Mouse (Mus musculus) testis, adult 2 months (tissue): Measurements from ENCODE around the gene Atp6v1fnb.

Experiments used
- CTCF ChIP-seq: fragments of 200-500 bp; IDR thresholded peaks from 2 replicates; pipeline ENCODE4 v1.5.1; 2012; ENCODE audit warnings: low read depth, mild to moderate bottlenecking, inconsistent platforms, low read length, moderate library complexity; ENCODE audit not compliant: control insufficient read depth, insufficient read depth, insufficient replicate concordance
- POLR2A ChIP-seq: fragments of 200-500 bp; IDR thresholded peaks from 2 replicates; pipeline ENCODE4 v1.6.1; 2012; ENCODE audit warnings: low read depth, mild to moderate bottlenecking, inconsistent platforms, low read length, moderate library complexity; ENCODE audit not compliant: control insufficient read depth

DNA sequence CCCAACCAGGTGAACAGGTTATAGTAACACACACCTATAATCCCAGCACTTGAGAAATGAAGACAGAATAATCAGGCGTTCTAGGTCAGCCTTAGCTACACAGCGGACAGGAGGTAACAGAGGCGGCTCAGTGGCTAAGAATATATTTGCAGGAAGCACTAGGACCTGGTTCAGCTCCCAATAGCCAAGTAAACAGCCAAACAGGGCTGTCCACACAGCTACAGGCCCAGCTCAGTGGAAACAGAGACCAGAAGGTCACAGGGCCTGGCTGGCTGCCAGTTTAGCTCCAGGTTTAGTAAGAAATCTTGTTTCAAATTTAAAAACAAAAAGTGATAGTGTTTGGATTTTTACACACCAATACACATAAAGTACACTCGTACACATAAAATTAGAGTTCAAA is 22.9 kb downstream of the Atp6v1fnb start:
- TF ChIP-seq CTCF: no peak
- no peak for TF ChIP-seq POLR2A
